Mouse (Mus musculus) brain, embryonic 14.5 days (tissue): ENCODE measurements around the gene 1700014D04Rik.

Experiments
- CTCF ChIP-seq: fragments of 200-500 bp; IDR thresholded peaks from 2 replicates; pipeline ENCODE4 v1.5.1; 2012; ENCODE audit warnings: inconsistent platforms, mild to moderate bottlenecking, moderate library complexity, borderline replicate concordance; ENCODE audit not compliant: insufficient read depth, insufficient read length; ENCODE audit errors: extremely low read depth
- POLR2A ChIP-seq: fragments of 200-500 bp; IDR thresholded peaks from 2 replicates; pipeline ENCODE4 v1.6.1; 2012; ENCODE audit warnings: mild to moderate bottlenecking, inconsistent platforms, borderline replicate concordance; ENCODE audit not compliant: poor library complexity, insufficient read depth, insufficient read length, severe bottlenecking; ENCODE audit errors: extremely low read depth

DNA sequence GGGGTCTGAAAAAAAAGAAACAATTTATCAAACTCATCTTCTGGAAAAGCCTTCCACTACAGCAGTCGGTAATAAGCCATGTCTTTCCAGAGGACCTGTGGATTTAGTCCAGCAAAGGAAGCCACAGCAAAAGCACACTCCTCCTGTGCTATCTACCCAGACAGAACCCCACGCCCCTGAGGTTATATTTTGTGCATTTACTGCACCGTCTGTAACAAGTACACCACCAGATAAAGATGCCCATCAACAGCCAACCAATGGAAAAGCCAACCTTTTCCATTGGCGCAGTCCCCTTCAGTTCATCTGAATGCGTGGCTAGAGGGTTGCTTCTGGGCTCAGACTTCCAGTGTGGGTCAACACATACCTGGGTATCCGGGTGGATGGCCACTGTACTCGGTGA, 16.2 kb upstream of the 1700014D04Rik start:
- no peak for TF ChIP-seq POLR2A
- no peak for TF ChIP-seq CTCF
